Mouse (Mus musculus) frontal cortex, postnatal 36 days (tissue): Measurements from ENCODE around the gene Cacybp.

Experiments used
- DNase-seq, 2 experiments: peaks; one replicate each; pipeline ENCODE4 v3.0.0; 2022; ENCODE audit warnings: low spot score in 2 of 2

Cacybp gene

DNA sequence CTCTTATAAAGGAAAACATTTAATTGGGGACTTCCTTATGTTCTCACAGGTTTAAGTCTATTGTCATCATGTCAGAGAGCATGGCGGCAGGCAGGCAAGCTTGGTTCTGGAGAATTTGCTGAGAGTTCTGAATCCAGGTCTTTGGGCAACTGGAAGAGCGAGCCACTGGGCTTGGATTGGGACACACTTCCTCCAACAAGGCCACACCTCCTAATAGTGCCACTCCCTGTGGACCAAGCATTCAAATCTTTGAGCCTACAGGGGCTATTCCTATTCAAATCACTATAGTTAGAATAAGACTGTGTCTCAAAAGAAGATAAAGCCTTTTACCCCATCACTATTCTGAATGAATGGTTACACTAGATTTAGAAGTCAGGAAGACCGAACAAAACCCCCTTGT lies 5.2 kb upstream of the Cacybp start:
- DNase-seq, result no peak

DNA sequence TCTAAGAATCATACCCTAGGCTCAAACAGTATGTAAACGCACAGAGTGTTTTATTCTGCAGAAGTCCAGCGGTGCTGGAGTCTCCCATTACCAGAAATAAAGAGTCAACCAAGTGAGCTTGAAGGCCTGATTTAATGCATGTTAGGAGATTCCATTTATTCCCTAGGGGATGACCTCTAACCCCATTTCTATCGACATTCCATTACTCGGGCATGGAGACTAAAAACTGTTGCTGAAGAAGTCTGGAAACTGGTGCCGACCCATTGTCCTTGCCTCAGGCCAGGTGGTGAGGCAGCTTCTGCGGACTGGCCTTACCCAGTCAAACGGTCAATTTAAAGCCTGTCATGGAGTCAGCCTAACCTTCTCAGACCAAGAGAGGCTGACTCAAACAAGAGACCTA lies 1.5 kb upstream of the Cacybp start:
- no peak for DNase-seq

DNA sequence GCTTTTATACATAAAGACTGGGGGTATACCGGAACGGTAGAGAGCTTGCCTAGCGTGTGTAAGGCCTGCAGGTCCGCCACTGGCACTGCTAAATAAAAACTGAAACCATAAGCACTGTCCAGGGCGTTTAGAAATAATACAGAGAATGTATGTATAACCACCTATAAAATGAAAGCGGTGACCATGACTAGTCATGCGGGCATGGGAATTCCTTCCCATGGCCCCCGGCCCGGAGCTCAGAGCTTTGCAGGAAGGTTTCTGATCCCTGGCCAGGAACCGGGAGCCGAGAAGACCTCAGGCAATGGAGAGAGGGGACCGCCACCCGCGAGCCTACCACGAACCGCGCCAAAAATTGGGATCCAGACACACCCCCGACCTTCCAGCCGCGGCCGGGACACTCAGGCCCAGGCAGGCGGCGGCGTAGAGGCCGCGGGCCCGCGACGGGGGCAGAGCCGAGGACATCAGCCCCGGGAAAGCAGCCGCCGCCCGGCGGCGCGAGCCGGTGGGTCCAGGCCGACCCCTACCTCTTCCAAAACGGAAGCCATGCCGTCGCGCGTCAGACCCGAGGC lies 468 bp downstream of the Cacybp start:
- DNase-seq, result peak in 1 of 2 experiments; percentile 48

DNA sequence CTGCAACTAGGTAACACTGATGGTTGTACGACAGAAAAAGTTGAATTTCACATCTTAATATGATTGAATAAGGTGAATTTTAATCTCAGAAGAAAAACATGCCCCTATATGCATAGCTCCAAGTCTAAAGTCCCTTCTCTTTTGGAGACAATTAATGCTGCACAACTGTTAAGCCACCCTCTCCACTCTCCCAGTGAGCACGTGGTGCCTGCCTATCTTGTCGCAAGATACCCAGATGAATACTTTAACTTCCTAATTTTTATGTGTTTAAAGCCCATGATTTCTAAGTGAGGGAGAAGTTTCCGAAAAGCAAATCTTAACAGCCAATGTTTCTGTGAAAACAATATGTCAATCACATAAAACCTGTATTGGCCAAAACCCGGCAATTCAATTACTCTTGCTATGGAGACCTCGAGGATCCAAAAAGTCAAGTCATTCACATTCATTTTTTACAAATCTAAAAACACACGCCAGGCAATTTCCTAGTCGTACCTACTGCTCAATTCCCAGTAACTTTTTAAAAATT lies 1.0 kb downstream of the Cacybp start:
- no peak for DNase-seq

DNA sequence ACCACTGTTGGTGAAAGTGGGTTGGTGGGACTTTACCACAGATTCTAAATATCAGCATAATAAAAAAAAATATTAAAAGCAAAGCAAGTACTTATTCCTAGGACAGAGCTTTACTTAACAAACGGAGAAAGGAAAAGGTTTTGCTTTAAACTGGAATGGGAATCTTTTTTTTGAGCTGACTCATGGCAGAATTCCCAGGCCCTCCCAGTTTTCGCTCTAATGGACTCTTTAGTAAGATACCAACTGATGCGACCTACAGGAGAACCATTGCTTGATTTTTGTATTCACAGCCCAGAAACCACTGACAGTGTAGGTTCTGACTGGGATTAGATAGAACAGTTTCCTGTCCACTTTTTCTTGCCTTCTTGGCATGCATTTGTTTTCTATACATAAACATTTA lies 2.1 kb downstream of the Cacybp start:
- no peak for DNase-seq

DNA sequence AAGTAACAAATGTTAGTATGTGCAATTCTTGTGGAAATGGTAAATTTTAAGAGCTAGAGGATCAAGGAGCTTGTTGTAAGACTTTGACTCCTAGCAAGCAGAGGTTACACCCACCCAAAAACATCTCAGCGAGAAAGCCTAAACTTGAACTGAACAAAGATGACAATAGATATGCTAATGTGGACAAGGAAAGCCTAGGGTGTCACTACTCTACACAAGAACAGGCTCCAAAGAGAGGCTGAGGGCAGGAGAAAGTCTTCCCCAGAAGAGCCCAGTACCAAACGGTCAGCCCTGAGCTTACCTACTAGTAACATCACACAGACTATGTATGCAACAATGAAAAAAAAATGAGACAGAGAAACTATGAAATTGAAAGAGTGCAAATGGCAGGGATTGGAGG lies 2.8 kb downstream of the Cacybp start:
- no peak for DNase-seq

DNA sequence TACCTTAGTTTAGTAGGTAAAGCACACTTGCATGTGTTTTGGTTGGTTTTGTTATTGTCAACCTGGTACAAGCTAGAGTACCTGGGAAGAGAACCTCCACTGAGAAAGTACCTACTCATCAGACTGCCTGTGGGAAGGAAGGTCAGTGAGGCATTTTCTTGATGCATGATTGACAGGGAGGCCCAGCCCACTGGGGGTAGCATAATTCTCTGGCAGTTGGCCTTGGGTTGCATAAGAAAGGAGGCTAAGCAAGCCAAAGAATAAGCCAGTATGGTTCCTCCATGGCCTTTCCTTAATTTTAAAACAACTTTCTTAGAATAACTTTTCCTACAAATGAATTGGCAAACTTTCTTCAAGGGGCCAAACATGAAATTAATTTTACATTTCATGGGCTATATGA lies 7.2 kb downstream of the Cacybp start:
- DNase-seq, result no peak

DNA sequence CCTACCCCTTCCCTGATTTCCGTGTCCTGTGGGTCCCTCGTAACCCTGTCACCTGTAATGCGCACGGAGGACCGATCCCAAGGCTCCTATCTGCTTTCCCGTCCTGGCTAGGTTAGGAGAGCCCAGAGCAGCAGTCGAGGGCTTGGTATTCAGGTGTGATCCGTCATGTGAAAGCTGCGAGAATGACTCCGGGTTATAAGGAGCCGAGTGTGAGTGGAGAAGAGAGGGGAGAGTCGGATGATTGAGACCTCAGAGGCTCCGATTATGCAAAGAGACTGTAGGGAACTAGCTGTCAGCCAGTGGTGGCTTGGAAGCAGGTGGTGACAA lies 17.4 kb downstream of the Cacybp start:
- no peak for DNase-seq

DNA sequence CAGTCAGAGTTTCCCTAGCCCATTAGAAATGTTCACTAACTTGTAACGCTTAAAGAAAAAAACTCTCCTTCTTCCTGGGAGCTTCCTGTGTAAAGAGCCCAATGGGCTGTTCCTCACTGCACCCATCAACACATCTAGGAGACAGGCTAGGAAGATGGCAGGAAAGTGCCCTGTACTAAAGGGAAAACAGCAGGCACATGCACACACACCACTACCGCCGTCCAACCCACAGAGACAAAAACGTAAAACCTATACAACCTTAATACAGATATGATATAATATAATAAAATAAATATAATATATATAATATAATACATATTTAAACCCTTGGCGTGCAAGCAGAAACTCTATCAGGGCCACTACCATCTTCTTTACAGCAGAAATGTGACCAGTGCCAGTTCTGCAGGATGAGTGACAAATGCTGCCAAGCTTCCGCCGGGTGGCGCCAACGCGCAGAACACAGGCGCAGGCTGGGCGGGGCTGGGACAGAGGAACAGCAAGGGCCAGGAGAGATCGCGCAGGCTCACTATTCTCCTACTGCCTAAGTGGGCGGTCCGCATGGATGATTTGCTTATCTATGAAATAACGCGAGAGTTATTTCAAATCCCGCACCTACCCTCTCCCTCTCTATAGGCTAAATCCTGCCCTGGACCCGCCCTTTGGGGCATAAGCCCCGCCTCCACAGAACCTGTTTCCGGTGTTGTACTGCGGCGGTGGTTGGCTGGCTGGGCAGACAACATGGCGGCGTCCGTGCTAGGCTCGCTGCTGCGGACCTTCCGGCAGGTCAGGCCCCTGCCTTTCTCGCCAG lies 17.9 kb downstream of the Cacybp start, which contains the start of gene Mrps14:
TSS of gene Mrps14 (plus strand) at position 687 of the 808 bp plus-strand sequence.
- peak; percentile 97 for DNase-seq

DNA sequence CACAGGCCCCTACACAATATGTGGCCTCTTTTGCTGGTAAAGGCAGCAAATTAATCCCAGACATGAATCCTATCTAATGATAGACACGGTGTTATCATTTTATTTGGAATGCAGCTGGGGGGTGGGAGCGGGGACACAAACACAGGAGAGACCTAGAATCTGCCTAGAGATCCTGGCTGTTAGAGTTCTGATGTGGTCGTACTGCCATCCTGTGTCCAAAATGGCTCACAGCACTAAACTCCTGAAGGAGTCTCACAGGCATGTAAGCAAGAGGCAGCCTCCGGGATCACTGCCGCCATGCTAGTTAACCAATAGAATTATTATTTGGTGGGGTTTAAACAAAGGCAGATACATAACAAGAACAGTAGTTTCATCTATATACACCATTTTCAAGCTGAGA lies 28.2 kb downstream of the Cacybp start:
- DNase-seq, result peak; percentile 51 to 72

DNA sequence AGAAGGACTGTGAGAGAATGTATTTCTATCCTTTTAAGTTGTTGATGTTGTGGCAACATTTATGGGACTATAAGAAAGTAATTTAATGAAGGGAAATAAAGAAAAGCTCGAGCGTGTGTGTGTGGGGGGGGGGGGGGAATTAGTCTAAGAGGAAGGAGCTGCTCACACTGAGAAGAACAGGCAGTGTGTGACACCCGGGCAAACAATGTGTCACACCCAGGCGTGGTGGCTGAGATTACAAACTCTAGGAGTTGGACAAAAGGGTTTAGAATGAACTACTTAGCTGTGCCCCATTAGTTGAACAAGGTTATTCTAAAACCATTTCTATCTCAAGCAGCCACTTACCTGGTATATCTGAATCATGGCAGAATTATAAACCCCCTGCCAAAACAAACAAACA lies 31.5 kb downstream of the Cacybp start:
- no peak for DNase-seq

DNA sequence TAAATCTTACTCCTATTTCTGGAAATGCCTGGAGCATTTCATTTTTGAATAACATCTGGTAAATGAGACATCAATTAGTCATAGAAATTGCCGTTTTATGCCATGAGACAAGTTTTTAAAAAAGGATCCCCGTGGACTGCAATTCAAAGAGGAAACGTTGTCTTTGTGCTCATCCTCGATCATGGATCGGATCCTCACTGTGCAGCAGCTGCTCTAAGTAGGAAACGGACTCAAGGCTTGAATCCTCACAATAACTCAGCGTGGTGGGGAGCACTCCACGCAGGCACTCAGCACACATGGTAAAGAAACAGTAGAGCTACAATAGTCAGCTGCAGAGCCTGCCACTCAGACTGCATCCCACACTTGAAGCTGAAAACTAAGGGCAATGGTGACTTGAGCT lies 35.8 kb downstream of the Cacybp start:
- DNase-seq, result no peak

DNA sequence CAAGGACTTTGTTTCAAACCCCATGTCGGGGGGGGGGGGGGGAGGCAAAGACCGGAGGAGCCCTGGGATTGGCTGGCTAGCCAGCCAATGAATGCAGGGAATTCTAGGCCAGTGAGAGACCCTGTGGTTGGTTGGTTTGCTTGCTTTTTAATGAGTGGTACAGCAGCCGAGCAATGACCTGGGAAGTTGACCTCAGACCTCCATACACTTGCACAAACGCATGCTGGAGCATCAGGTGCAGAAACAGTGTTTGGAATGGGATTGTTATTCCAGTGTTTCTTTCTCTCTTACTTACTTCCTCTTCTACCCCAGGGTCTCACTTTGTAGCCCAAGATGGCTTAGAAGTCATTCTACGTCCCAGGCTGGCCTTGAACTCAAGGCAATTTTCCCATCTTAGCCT lies 46.1 kb downstream of the Cacybp start:
- no peak for DNase-seq

DNA sequence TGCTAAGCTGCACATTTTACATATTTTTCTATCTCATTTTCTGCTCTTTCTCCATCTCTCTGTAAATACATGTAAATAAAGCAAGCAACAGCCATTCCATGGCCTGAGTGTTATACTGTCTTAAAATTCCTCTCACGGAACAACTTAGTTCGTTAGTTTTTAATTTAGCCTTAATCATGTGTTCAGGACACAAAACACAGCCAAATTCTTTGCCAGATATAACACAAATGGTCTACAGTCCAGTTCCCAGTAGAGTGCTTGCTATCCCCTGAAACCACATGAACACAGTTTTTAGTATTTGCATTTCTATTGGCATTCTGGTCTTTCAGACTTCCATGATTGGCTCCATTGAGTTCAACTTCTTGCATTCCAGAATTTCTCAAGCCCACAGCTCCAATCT lies 54.5 kb downstream of the Cacybp start:
- no peak for DNase-seq

DNA sequence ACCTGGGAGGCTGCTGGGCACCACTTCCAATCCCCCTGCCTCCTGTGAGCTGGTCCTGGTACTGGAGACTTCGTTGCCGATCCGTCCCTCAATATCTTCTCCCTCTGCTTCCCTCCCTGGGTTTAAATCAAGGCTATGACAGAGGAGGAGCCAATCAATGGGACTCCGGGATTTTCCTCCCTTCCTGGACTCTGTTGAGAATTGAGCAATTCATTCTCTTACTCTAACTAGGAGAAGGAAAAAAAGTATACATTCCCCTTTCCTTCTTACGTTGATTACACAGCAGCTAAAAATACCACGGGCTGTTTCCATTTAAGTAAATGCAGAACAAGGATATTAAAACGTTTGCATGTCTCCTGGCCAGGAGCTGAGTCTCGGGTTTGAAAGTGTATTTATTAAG lies 59.2 kb downstream of the Cacybp start, which contains the start of gene Tnn:
TSS of gene Tnn (minus strand) at position 101 of the 400 bp plus-strand sequence.
- no peak for DNase-seq
